Comparison of ENCODE assay signal across 9 mouse cellular contexts in genomic region chr13:52501686-52502085, GRCm38 (mm10). TPM values are rescaled to one million over a fixed set of nuclear protein-coding genes. Genes with fewer than 3 reads are reported as not detected.
DNase-seq lines count a peak whose midpoint lies in the region; ATAC-seq and TF ChIP-seq lines count a peak whose summit lies in the region.
"Had no signal": no experiment of that assay in that cellular context is flagged by ENCODE, and none has a peak within 500 bp of the region (broad histone marks: within the 10 kb centered on the region; RNA-seq: fewer than 3 reads in every experiment).

No protein-coding gene starts in this region.

- H3K9ac ChIP-seq in intestine, embryonic 14.5 days (ENCODE audit: low read length): no peak overlapping the region
- H3K9ac ChIP-seq in intestine, postnatal 0 days (ENCODE audit: low read depth, low read length): no peak overlapping the region
- H3K9ac ChIP-seq: liver, embryonic 14.5 days had no signal

- peak; percentile 76 for DNase-seq in intestine, embryonic 14.5 days (ENCODE audit: low spot score)
- DNase-seq in cerebellum, adult 11-12 months: peak; percentile 89
- peak; percentile 18 to 23 for DNase-seq in gastrocnemius, postnatal 36 days
- peak; percentile 41 to 50 for DNase-seq in layer of hippocampus, postnatal 36 days
- peak; percentile 88 for DNase-seq in right cerebral cortex, postnatal 14 days
- no peak for DNase-seq in adrenal gland, postnatal 14 days
- DNase-seq in adrenal gland, adult 8-10 months: no peak

- intact Hi-C loops in gastrocnemius, postnatal 36 days (cut with DNase I): no loop called here

- H3K9me3 ChIP-seq in intestine, embryonic 14.5 days (ENCODE audit: control insufficient read depth, low read length): no peaks in the 10 kb centered on the region
- H3K9me3 ChIP-seq in intestine, postnatal 0 days (ENCODE audit: control insufficient read depth): no peaks in the 10 kb centered on the region

- peak; percentile 84 for ATAC-seq in intestine, embryonic 14.5 days (replicated peaks; ENCODE audit: low FRiP score, low TSS enrichment, low read depth)
- no peak for ATAC-seq in intestine, postnatal 0 days

- no peak overlapping the region for H3K4me3 ChIP-seq in intestine, embryonic 14.5 days (ENCODE audit: low read depth, low read length)
- H3K4me3 ChIP-seq in intestine, postnatal 0 days (ENCODE audit: low read depth, low read length): no peak overlapping the region

- H3K27me3 ChIP-seq in intestine, embryonic 14.5 days (replicated peaks; ENCODE audit: control insufficient read depth, insufficient read depth, low read length): no peaks in the 10 kb centered on the region
- H3K27me3 ChIP-seq in intestine, postnatal 0 days (replicated peaks; ENCODE audit: control insufficient read depth, insufficient read depth, low read length): no peaks in the 10 kb centered on the region

- peaks cover 6% of the 10 kb centered on the region; the same call in 1 of the 2 replicates for H3K4me1 ChIP-seq in intestine, embryonic 14.5 days (replicated peaks; ENCODE audit: control insufficient read depth, insufficient read depth, low read length)
- H3K4me1 ChIP-seq in intestine, postnatal 0 days (replicated peaks; ENCODE audit: control insufficient read depth, insufficient read depth, low read length): no peaks in the 10 kb centered on the region

- H3K36me3 ChIP-seq in intestine, embryonic 14.5 days (ENCODE audit: control insufficient read depth, insufficient read depth, low read length): no peaks in the 10 kb centered on the region
- H3K36me3 ChIP-seq in intestine, postnatal 0 days (ENCODE audit: control insufficient read depth, insufficient read depth): no peaks in the 10 kb centered on the region

- WGBS in intestine, embryonic 14.5 days: 31% methylated on average over 8 of the region's 8 CpGs
- WGBS in intestine, postnatal 0 days: 57% methylated on average over 8 of the region's 8 CpGs

- no peak for TF ChIP-seq CTCF in intestine, postnatal 0 days (IDR thresholded peaks at IDR 0.05; ENCODE audit: low read depth)

- H3K27ac ChIP-seq in intestine, embryonic 14.5 days (ENCODE audit: low read depth): peak overlapping the region; percentile 54
- no peak overlapping the region for H3K27ac ChIP-seq in intestine, postnatal 0 days (ENCODE audit: low read depth, low read length)
- H3K27ac ChIP-seq: liver, embryonic 14.5 days had no signal

- H3K4me2 ChIP-seq in intestine, embryonic 14.5 days (ENCODE audit: low read length): no peak overlapping the region
- H3K4me2 ChIP-seq in intestine, postnatal 0 days (replicated peaks; ENCODE audit: low read depth): no peak overlapping the region

RNA-seq across cellular contexts. Expression of gene Diras2, which starts 29.4 kb away (rescaled TPM):
- polyA plus RNA-seq in intestine, embryonic 14.5 days (2014; fragmentation: Nextera tagmentation; extraction: Ambion mirVana): 0.56 and 0.58 TPM in 2 replicates
- polyA plus RNA-seq in intestine, postnatal 0 days (2015; fragmentation: Nextera tagmentation; extraction: Ambion mirVana): 0.58 and 0.61 TPM in 2 replicates
- under 1 TPM; 0.05 to 0.10 TPM for total RNA-seq in gastrocnemius, postnatal 36 days (2021)
- 100 to 1,000 TPM; 143 to 152 TPM for total RNA-seq in layer of hippocampus, postnatal 36 days (2021)
- 5.7 and 6.1 TPM in 2 replicates for total RNA-seq in adrenal gland, postnatal 14 days (2021)
- total RNA-seq in adrenal gland, adult 8-10 months (2022): 1 to 10 TPM; 4.0 to 5.9 (median 4.8) TPM

Comparison
In these comparisons a context has a peak if more than half of its experiments do, and no peak if none do; other contexts are left out.
1. DNase-seq: peak in intestine, embryonic 14.5 days (single experiment), cerebellum, adult 11-12 months (single experiment), gastrocnemius, postnatal 36 days (2 of 2), layer of hippocampus, postnatal 36 days (2 of 2) and right cerebral cortex, postnatal 14 days (single experiment); none in adrenal gland, postnatal 14 days (single experiment) and adrenal gland, adult 8-10 months (single experiment).
2. RNA of gene Diras2, which starts 29.4 kb away (total RNA-seq): 143 to 152 TPM in layer of hippocampus, postnatal 36 days; 5.7 to 6.1 TPM in adrenal gland, postnatal 14 days, 4.0 to 5.9 TPM in adrenal gland, adult 8-10 months and 0.05 to 0.10 TPM in gastrocnemius, postnatal 36 days; every median in the first group is over 10 times any median in the second.